Mouse (Mus musculus): Measurements from ENCODE around the gene Nhs. TPM values are rescaled to one million over a fixed set of nuclear protein-coding genes. Genes with fewer than 3 reads are reported as not detected.

The Nhs gene
- 1 to 10 TPM; 5.7 to 7.1 TPM for total RNA-seq (2021)

DNA sequence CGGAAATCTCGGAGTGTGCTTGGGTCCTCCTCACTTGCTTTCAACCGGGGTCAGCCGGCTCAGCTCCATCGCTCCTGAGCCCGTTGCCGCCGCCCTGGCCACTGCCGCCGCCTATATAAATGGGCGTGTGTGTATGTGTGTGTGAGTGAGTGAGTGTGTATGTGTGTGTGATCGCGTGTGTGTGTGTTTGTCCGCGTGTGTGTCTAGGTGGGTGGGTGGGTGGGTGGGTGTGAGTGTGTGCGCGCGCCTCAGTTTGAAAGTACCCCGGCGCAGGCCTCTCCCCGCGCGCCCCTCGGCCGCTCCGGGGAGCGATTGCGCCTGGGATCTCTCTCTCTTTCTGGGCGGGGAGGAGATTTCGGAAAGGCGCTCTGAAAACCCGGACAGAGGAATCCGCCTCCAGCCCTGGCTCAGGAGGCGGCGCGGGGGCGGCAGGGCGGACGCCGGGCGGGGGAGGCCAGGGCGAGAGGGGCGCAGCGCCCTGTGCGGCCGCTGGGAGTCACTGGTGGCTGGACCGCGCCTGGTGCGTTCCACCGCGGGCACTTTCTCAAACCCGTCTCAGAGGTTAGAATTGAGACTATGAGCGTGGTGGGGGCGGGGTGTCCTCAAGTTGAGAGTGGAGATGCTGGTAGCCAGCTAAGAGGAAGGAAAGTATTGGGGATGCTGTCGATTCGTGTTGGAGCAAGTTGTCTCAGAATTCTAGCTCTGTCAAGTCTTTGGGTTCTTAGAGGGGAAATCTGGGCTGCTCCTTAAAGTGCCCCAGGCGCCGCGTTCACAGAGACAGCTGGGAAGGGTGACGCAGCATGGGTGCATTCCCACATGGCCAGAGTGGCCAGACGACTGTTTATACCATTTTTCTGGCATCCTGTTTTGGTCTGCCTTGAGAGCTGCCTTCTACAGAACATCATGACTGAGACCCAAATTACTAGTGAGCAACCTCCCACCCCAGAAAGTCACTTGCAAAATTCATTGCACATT lies at the start of gene Nhs:
Nhs (minus strand) TSS at position 94 of the 975 bp plus-strand sequence.
- intact Hi-C loops (cut with DNase I): no loop called here
- peak; percentile 35 to 81 for DNase-seq (ENCODE audit: extremely low spot score in 1 of 2, low spot score in 2 of 2)

DNA sequence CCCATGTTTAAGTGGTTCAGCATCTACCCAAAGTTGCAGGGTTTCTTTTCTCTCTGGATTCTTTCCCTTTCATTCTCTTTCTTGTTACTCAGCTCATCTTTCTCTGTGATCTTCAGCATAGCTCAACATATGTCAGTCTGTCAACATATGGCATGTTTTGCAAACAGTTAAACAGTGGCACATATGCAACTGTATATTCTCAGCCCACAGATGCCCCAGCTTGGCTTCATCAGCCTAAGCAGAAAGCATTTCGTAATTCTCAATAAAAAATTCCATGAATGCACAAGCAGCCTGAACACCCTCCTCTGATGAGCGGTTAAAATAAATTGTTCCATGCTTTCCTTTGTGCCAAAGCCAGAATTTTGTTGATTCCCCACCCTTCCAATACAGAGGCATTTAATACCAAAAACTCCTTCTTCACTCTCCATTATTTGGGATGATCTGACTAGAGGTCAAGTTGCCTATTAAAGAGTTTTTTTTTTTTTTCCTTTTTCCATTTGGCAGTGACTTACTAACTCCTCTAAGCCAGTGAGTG lies 46.9 kb upstream of the Nhs start:
- no peak for DNase-seq (ENCODE audit: extremely low spot score in 1 of 2, low spot score in 2 of 2)
- intact Hi-C loops (cut with DNase I): no loop called here

DNA sequence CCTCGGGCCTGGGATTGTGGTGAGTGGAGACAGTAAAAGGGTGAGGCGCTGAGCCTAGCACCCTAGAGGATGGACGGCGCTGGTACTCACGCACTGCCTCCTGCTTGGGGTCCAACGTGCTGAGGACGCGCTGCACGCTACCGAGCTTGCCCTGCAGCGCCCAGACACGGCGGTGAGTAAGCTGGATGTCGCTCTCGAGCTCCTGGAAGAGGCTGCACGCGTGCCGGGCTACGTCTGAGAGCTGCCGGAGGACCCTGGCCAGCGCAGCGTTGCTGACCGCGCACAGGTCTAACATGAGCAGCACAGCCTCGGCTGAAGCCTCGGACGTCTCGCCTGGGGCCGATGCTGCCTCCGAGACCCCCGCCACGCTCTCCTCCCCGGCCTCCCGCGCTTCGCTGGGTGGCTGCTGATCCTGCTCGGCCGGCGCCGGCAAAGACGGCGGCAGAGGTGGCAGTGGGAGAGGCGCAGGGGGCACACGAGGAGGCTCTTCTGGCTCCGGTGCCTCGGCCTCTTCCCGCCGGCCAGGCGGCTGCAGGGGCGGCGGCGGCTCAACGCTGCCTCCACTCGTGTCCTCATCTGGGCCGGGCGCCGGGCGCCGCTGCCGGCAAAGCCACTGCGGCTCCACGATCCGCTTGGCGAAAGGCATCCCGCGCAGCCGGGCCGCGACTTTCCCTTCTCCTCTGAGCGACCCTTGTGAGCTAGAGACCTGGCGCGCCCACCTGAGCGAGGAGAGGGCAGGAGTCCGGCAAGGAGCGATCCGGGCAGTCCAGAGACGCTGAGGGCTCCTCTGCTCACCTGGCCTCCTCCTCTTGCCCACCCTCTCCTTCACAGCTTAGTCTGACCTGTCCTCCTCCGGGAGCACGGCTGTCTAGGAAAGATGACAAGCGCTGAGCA lies 540 bp downstream of the Nhs start:
- intact Hi-C loops (cut with DNase I): no loop called here
- peak in 1 of 2 experiments; percentile 30 for DNase-seq (ENCODE audit: extremely low spot score in 1 of 2, low spot score in 2 of 2)

DNA sequence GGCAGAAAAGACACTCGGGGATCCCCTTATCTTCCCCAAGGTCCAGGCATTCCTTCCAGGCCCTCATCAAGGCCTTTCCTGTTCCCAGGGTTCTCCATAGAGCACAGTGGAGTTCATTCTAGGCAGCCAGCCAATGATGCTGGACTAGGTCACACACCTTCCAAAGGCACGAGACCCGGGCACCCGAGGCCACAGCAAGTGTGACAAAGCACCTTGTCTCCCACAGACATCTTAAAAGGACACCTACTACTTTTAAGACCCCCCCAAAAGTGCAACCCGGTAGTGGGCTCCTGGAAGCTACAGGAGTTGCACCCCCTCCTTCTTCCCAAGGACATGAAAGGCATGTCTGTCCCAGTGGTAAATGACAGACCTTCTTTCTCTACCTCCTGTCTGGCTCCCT lies 1.4 kb downstream of the Nhs start:
- intact Hi-C loops (cut with DNase I): no loop called here
- peak in 1 of 2 experiments; percentile 19 for DNase-seq (ENCODE audit: extremely low spot score in 1 of 2, low spot score in 2 of 2)

DNA sequence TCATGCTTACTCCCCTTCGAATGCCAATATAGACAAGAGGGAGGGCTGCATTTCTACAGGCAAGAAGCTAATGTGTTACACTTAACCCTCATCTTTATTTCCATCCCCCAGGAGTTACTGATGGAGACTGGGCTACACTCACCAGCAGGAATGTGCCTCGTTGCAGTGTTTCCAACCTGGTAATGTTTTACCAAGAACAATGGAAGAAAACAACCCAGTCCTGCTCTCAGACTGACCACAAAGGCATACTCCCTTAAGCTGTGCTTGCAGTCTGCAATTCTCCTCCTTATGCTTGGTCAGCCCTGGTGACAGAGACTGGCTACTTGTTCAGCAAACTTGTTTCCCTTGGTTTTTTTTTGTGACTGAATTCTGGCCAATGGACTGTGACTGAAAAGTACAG lies 21.7 kb downstream of the Nhs start:
- intact Hi-C loops (cut with DNase I): no loop called here
- DNase-seq (ENCODE audit: extremely low spot score in 1 of 2, low spot score in 2 of 2): no peak

GRCm38 (mm10) chrX:162113257-162113656 lies 46.3 kb downstream of the Nhs start:
- DNase-seq (ENCODE audit: extremely low spot score in 1 of 2, low spot score in 2 of 2): peak in 1 of 2 experiments; percentile 17
- intact Hi-C loops (cut with DNase I): no loop called here

GRCm38 (mm10) chrX:162102802-162103434 lies 56.6 kb downstream of the Nhs start:
- intact Hi-C loops (cut with DNase I): no loop called here
- no peak for DNase-seq (ENCODE audit: extremely low spot score in 1 of 2, low spot score in 2 of 2)

DNA sequence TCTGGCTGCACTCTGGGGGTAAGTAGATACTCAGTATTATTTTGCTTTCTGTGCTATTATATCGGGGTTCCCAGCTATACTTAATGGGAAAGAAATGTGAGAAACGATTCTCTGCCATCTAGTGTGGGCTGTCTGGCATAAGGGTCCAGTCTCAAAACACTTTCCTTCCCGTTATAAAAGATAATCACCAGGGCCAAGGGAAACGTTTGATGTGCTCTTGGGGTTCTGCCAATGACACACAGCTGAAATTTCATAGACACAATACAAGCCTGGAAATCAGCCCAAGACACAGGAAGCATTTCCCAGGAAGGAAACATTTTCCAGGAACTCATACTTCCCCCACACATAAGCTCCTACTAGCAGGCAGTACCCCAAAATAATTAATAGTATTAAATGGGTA lies 61.2 kb downstream of the Nhs start:
- intact Hi-C loops (cut with DNase I): no loop called here
- DNase-seq (ENCODE audit: extremely low spot score in 1 of 2, low spot score in 2 of 2): peak in 1 of 2 experiments; percentile 24

DNA sequence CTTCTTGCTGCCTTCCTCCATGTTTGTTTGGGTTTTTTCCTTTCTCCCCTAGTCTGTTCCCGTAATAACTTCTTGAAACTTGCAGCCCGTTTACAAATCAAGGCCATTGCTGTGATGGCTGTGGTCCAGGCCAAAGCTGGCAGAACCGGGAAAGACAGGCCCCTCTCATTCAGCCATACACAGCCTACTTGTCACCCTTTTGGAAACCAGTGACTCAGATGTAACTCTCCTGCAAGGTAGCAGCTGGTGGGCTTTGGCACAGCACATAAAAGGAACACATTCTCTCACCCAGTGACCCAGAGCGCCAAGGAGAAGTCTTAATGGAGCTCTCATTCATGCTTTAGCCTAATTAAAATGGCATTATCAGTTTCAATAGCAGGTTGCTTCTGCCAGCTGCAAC lies 72.2 kb downstream of the Nhs start:
- intact Hi-C loops (cut with DNase I): no loop called here
- peak; percentile 18 to 29 for DNase-seq (ENCODE audit: extremely low spot score in 1 of 2, low spot score in 2 of 2)

DNA sequence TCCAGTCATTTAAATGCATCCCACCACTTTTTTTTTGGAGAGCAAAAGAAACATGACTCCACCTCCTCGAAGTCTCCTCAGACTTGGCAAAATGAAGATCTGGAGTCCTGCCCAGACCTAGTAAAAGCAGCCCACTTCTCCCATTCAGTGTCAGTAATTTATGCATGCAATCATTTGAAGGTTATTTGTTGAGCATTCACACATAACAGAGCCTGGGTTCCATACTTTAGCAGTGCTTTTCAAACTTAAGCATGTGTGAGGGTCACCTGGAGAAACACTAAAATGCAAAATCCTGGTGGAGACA lies 73.7 kb downstream of the Nhs start:
- intact Hi-C loops (cut with DNase I): no loop called here
- DNase-seq (ENCODE audit: extremely low spot score in 1 of 2, low spot score in 2 of 2): peak; percentile 22 to 34

DNA sequence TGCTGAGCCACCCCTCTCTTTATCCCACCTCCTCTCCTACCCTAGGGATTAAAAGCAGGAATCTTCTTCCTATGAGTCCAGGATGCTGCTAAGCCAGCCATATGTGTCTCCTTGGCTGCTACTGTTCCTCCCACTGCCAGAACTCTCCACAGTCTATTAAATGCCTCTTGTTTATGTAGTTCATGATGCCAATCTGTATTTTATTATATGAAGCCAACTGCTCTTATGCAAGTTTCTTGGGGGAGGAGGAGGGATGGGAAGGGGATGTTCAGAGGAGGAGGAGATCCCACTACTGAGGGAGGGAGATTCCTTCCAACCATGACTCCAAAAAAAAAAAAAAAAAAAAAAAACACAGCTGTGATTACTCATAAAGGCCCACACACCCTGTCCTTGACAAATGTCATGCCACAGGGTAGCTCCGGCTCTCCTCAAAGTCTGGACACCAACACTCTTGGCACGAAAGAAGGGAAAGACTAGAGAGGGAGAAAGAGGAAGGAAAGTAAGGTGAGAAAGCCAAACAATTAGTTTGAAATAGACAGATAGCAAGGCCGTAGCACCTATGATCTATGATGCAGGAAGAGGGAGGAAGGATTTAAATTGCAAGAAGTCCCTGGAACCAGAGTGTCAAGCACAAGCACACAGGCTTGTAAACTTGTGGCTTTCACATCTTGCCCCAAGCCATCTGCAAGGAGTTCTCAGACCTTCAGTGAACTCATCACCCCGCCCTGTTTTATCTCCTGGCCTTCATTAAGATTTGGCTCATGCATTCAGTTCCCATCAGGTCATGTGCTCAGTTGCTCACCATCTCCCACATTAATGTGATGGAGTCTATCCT lies 74.3 kb downstream of the Nhs start:
- no peak for DNase-seq (ENCODE audit: extremely low spot score in 1 of 2, low spot score in 2 of 2)
- intact Hi-C loops (cut with DNase I): no loop called here

- no peak for DNase-seq (ENCODE audit: extremely low spot score in 1 of 2, low spot score in 2 of 2)
- intact Hi-C loops (cut with DNase I): no loop called here
Measured at GRCm38 (mm10) chrX:162063164-162063563, 96.4 kb downstream of the Nhs start.

GRCm38 (mm10) chrX:162055635-162056034 lies 103.9 kb downstream of the Nhs start:
- no peak for DNase-seq (ENCODE audit: extremely low spot score in 1 of 2, low spot score in 2 of 2)
- intact Hi-C loops (cut with DNase I): no loop called here

DNA sequence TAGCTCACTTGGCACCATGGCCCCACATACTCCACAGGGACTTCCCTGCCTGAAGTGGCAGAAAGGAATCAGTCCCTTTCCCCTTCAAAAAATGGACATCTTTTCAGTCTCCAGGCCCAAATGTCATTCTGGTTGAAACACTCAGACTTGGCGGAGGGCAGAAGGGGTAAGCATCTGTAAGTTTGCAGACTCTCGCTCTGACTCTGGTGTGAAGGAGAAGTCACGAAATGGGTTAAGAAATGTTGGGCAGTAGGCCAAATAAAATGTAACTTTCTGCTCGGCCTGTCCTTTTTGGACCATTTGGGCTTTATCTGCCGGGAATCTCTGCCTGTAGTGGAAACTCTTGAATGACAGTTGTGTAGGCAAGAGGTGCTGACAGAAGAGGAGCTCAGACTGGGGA lies 106.0 kb downstream of the Nhs start:
- no peak for DNase-seq (ENCODE audit: extremely low spot score in 1 of 2, low spot score in 2 of 2)
- intact Hi-C loops (cut with DNase I): no loop called here

GRCm38 (mm10) chrX:162052534-162052933 lies 107.0 kb downstream of the Nhs start:
- DNase-seq (ENCODE audit: extremely low spot score in 1 of 2, low spot score in 2 of 2): no peak
- intact Hi-C loops (cut with DNase I): no loop called here

GRCm38 (mm10) chrX:162049616-162050015 lies 109.9 kb downstream of the Nhs start:
- intact Hi-C loops (cut with DNase I): no loop called here

GRCm38 (mm10) chrX:162045527-162045926 lies 114.0 kb downstream of the Nhs start:
- intact Hi-C loops (cut with DNase I): no loop called here
- DNase-seq (ENCODE audit: extremely low spot score in 1 of 2, low spot score in 2 of 2): no peak

More at GRCm38 (mm10) chrX:162049616-162050015, 109.9 kb downstream of the Nhs start:
- DNase-seq (ENCODE audit: extremely low spot score in 1 of 2, low spot score in 2 of 2): no peak

GRCm38 (mm10) chrX:162044109-162044508 lies 115.4 kb downstream of the Nhs start:
- intact Hi-C loops (cut with DNase I): no loop called here
- DNase-seq (ENCODE audit: extremely low spot score in 1 of 2, low spot score in 2 of 2): no peak
